Mouse (Mus musculus) liver, embryonic 14.5 days (tissue): ENCODE data around the gene Csf3.

Source experiments
- CTCF ChIP-seq: IDR thresholded peaks from 2 replicates; pipeline ENCODE4 v1.5.1; 2016; ENCODE audit warnings: antibody characterized with exemption, low read depth, control low read depth
- EP300 ChIP-seq: IDR thresholded peaks from 2 replicates; pipeline ENCODE4 v1.6.1; 2016; ENCODE audit warnings: antibody characterized with exemption, low read depth

DNA sequence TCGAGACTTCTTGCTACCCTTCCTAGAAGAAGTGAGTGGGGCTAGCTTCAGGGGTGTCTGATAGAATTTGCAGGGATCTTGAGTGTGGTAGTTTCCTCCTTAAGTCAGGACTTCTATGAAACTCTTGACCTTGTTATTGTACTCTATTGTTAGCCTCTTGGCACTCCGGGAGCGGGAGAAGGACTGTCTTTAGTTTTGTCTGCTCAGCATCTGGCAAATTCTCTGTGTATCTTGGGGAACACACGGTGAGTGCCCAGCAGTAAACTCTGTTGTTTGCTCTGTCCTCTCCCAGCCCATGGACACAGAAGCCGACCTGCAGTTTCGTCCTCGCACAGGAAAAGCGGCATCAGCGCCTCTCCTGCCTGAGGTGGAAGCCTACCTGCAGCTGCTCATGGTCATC lies 15.4 kb upstream of the Csf3 start:
- no peak for TF ChIP-seq EP300
- no peak for TF ChIP-seq CTCF
